Mouse (Mus musculus): ENCODE results near the gene Frg2f1. TPM values are rescaled to one million over a fixed set of nuclear protein-coding genes. Genes with fewer than 3 reads are reported as not detected.

The Frg2f1 gene
- polyA plus RNA-seq (2012; rRNA removed) = 5.1 and 5.9 TPM in 2 replicates

DNA sequence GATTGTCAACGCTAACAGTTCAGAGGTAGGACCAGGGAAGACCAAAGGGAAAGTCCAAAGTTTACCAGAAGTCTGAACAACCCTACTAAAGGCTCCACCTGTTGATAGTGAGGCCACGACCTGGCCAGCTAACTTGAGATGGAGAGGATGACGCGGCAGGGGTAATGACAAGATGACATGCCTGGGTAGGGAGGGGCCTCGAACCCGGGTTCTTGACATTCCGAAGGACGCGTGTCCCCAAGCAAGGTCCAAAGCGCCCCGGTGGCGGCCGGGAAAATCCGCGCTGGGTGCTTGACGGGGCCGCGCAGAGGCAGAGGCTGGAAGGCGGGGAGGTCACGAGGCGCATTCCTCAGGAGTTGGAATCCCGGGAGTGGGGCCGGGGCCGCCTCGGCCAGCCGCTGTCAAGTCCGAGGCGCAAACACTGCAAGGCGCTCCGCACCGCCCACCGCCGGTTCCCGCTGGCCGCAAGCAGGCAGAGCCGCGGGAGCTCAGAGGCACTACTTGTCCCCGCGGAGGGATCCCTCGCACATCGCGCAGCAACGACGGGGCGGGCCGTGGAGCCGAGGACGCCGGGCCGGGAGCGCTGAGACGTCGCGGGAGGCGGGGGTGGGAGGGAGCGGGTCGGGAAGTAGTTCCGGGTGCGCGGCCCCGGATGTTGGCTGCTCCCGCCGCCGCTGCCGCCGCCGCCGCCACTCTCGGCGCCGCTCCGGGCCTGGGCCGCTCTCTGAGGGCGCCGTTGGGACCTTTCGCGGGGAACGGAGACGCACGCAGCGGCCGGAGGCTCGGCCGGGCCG lies at the start of gene Frg2f1:
Gene Frg2f1 (minus strand): TSS at position 499 of the 794 bp plus-strand sequence.
- H3K4me3 ChIP-seq (replicated peaks; ENCODE audit: extremely low read depth, low read depth, low read length) = peak within 1 kb of the TSS; percentile 97
- TF ChIP-seq CTCF (IDR thresholded peaks at IDR 0.05; ENCODE audit: insufficient read depth, low read length) (no peak), POLR2A (IDR thresholded peaks at IDR 0.05; ENCODE audit: borderline replicate concordance, extremely low read depth, low read depth, low read length) (peak; percentile 54)
- WGBS = under 1% methylated on average over 83 of the region's 85 CpGs

DNA sequence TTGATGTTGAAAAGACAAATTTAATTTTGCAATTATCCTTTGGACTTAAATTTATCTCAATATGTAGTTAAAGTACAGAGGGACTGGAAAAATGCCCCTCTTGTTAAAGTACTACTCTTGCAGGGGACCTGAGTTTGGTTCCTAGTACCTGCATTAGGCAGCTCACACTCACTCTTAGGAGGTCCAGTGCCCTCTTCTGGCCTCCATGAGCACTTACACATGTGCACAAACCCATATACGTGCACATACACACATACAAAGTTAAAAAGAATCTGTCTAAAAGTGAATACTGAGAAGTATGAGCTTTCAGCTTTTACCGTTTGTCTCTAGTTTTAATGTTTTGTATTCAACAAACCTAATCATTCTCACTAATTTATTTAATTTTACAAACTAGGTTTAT lies 48.7 kb upstream of the Frg2f1 start:
- Histone ChIP-seq H3K4me1 (ENCODE audit: control insufficient read depth, insufficient read depth, low read length) (no peaks in the 10 kb centered on the region), H3K4me3 (replicated peaks; ENCODE audit: extremely low read depth, low read depth, low read length) (no peak overlapping the region)
- TF ChIP-seq POLR2A (IDR thresholded peaks at IDR 0.05; ENCODE audit: borderline replicate concordance, extremely low read depth, low read depth, low read length) = no peak
- TF ChIP-seq CTCF (IDR thresholded peaks at IDR 0.05; ENCODE audit: insufficient read depth, low read length) = no peak
- WGBS = 96% methylated on average over 2 of the region's 2 CpGs
- DNase-seq = no peak

More for the DNA sequence above, at the start of gene Frg2f1:
- peaks cover 13% of the 10 kb centered on the region for H3K4me1 ChIP-seq (ENCODE audit: control insufficient read depth, insufficient read depth, low read length)
- DNase-seq = peak; percentile 92

DNA sequence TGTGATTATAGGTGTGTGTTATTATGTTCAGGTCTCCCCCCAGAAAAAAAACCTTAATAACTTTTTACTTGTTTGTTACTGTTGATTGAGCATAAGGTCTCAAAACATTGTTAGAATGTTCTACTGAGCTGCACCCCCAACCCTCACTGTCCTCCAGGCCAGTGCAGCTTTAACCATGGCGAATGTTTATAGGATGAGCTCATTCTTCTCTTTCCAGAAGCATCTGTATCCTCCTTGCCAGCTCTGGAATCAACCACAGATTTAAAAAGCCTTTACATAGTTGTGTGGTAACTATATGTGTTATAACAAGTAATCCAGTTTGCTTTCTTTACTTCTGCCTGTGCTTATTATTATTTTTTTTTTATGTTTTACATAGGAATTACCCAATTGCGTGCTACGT lies 36.1 kb upstream of the Frg2f1 start:
- WGBS = 79% methylated on average over 3 of the region's 3 CpGs
- Histone ChIP-seq H3K4me1 (ENCODE audit: control insufficient read depth, insufficient read depth, low read length) (peaks cover 5% of the 10 kb centered on the region), H3K4me3 (replicated peaks; ENCODE audit: extremely low read depth, low read depth, low read length) (no peak overlapping the region)
- TF ChIP-seq CTCF (IDR thresholded peaks at IDR 0.05; ENCODE audit: insufficient read depth, low read length) = no peak
- no peak for TF ChIP-seq POLR2A (IDR thresholded peaks at IDR 0.05; ENCODE audit: borderline replicate concordance, extremely low read depth, low read depth, low read length)
- no peak for DNase-seq

DNA sequence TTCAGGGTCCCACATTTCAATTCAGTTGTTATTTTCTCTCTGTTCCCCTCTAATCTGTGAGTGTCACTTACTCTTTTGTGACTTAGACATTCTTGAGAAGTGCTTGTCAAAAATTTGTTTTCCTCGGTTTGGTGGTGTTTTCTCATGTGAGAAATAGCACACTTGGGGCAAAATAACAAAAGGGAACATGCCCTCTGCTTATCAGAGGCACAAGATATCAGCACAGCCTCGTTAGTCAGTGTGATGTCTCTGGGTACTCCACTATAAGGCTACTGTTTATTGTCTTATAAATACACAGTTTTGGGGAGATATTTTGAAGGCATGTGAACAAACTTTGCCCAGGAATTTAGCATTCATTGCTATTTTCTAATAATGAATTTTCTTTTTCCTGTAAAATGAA lies 35.2 kb upstream of the Frg2f1 start:
- TF ChIP-seq POLR2A (IDR thresholded peaks at IDR 0.05; ENCODE audit: borderline replicate concordance, extremely low read depth, low read depth, low read length) (no peak), CTCF (IDR thresholded peaks at IDR 0.05; ENCODE audit: insufficient read depth, low read length) (no peak)
- DNase-seq = no peak
- 66% methylated on average over 2 of the region's 2 CpGs for WGBS

DNA sequence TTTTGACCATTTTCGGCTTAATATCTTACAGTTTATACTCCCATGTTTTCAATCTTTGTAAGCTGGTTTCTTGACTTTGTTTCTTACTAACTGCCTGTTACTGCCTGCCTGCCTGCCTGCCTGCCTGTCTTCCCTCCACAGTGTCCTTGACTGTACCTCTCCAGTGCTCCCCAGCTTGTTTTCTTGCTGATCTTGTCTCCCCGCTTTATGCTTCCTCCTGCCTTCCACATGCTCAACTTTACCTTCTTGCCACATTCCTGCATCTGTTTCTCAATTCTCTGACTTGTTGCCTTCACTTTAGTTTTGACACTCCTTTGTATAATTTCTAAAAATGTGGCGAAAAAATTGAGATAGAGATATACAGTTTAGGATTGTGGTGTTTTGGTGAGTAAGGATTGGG lies 33.4 kb upstream of the Frg2f1 start:
- TF ChIP-seq CTCF (IDR thresholded peaks at IDR 0.05; ENCODE audit: insufficient read depth, low read length) = no peak
- no peak for TF ChIP-seq POLR2A (IDR thresholded peaks at IDR 0.05; ENCODE audit: borderline replicate concordance, extremely low read depth, low read depth, low read length)
- DNase-seq = no peak
- 78% methylated on average over 3 of the region's 3 CpGs for WGBS
- Histone ChIP-seq H3K4me1 (ENCODE audit: control insufficient read depth, insufficient read depth, low read length) (peaks cover 5% of the 10 kb centered on the region), H3K4me3 (replicated peaks; ENCODE audit: extremely low read depth, low read depth, low read length) (no peak overlapping the region)

More for the DNA sequence above, 35.2 kb upstream of the Frg2f1 start:
- peaks cover 5% of the 10 kb centered on the region for H3K4me1 ChIP-seq (ENCODE audit: control insufficient read depth, insufficient read depth, low read length)
- H3K4me3 ChIP-seq (replicated peaks; ENCODE audit: extremely low read depth, low read depth, low read length) = no peak overlapping the region

DNA sequence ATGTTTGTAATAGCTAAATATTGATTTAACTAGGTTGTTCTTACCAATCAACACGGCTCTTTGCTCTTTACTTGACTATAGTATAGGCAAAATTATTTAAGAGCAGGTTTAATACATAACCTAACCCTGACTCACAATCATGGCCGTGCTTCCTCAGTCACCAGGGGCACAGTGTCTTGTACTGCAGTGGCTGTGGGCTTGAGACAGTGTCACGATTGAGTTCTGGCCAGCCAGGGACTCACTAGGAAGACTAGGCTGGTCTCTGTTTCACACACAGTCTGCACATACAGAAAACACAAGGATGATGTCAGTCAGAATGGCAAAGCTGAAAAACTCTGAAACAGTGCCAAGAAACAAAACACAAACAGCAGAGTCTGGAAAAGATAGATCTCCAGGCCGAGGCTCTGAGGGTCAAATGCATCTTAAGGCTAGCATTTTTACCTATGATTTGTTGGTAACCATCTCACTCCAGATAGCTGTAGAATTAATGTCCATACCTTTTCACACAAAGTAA lies 27.1 kb upstream of the Frg2f1 start:
- no peak for TF ChIP-seq CTCF (IDR thresholded peaks at IDR 0.05; ENCODE audit: insufficient read depth, low read length)
- no peak for TF ChIP-seq POLR2A (IDR thresholded peaks at IDR 0.05; ENCODE audit: borderline replicate concordance, extremely low read depth, low read depth, low read length)
- WGBS = 50% methylated on average over 4 of the region's 4 CpGs
- DNase-seq = no peak
- no peak overlapping the region for H3K4me3 ChIP-seq (replicated peaks; ENCODE audit: extremely low read depth, low read depth, low read length)
- peaks cover 6% of the 10 kb centered on the region for H3K4me1 ChIP-seq (ENCODE audit: control insufficient read depth, insufficient read depth, low read length)

DNA sequence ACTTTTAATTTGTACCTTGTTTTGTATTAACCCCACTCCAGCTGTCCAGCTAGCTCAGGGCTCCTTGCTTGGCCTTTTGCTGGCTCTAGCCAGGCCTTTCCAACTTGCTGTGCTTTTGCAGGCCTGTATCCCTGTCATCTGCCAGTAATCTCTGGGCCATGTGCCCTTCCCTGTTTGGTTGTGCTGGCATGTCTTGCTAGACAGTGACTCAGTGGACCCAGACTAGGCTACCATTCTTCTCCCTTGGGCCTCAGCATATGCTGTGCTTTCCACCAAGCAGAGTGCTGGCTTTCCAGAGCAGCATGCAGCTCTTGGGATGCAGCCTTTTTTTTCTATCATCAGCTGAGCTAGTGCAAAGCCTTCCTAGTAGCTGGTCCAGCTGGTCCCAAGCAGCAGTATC lies 23.8 kb upstream of the Frg2f1 start:
- Histone ChIP-seq H3K4me3 (replicated peaks; ENCODE audit: extremely low read depth, low read depth, low read length) (no peak overlapping the region), H3K4me1 (ENCODE audit: control insufficient read depth, insufficient read depth, low read length) (peaks cover 13% of the 10 kb centered on the region)
- TF ChIP-seq POLR2A (IDR thresholded peaks at IDR 0.05; ENCODE audit: borderline replicate concordance, extremely low read depth, low read depth, low read length) = no peak
- no peak for TF ChIP-seq CTCF (IDR thresholded peaks at IDR 0.05; ENCODE audit: insufficient read depth, low read length)
- DNase-seq = no peak

DNA sequence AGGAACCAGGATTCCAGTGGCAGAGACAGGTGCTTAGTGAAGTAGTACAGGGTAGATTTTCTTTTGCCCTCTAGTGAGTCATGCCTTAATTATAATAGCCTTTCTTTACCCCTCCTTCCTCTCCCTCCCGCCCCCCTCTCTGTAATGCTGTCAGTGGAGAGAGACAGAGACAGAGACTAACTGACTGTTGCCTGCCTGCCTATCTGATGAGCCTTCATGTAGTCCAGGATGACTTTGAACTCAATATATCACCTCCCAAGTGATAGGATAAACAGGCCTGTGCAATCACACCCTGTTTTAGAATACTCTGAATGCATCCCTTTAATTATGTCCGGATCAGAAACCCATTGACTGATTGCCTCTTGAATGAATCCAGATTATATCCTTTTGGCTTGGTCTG lies 16.1 kb upstream of the Frg2f1 start:
- no peak for TF ChIP-seq CTCF (IDR thresholded peaks at IDR 0.05; ENCODE audit: insufficient read depth, low read length)
- no peak for TF ChIP-seq POLR2A (IDR thresholded peaks at IDR 0.05; ENCODE audit: borderline replicate concordance, extremely low read depth, low read depth, low read length)

DNA sequence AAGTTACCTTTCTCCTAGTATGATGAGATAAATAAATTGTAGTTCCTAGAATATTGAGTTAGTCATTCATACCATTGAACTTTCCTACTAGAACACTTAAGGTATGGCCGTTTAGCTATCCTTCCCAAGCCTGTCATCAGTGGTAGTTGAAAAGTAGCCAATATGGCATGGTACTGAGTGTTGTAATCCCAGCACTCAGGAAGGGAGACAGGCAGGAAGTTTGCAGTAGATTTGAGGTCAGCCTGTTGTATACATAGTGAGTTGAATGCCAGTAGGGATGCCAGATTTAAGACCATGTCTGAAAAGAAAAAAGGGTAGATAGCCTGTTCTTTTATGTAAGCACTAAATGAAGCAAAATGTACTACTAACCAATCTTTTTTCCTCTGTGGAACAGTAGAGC lies 11.5 kb upstream of the Frg2f1 start:
- WGBS = 8% methylated on average over 1 of the region's 1 CpGs
- DNase-seq = no peak
- Histone ChIP-seq H3K4me3 (replicated peaks; ENCODE audit: extremely low read depth, low read depth, low read length) (no peak overlapping the region), H3K4me1 (ENCODE audit: control insufficient read depth, insufficient read depth, low read length) (peaks cover 10% of the 10 kb centered on the region)
- TF ChIP-seq POLR2A (IDR thresholded peaks at IDR 0.05; ENCODE audit: borderline replicate concordance, extremely low read depth, low read depth, low read length) (no peak), CTCF (IDR thresholded peaks at IDR 0.05; ENCODE audit: insufficient read depth, low read length) (no peak)

More for the DNA sequence above, 16.1 kb upstream of the Frg2f1 start:
- DNase-seq = no peak
- WGBS = 52% methylated on average over 2 of the region's 2 CpGs
- no peak overlapping the region for H3K4me3 ChIP-seq (replicated peaks; ENCODE audit: extremely low read depth, low read depth, low read length)
- peaks cover 13% of the 10 kb centered on the region for H3K4me1 ChIP-seq (ENCODE audit: control insufficient read depth, insufficient read depth, low read length)

DNA sequence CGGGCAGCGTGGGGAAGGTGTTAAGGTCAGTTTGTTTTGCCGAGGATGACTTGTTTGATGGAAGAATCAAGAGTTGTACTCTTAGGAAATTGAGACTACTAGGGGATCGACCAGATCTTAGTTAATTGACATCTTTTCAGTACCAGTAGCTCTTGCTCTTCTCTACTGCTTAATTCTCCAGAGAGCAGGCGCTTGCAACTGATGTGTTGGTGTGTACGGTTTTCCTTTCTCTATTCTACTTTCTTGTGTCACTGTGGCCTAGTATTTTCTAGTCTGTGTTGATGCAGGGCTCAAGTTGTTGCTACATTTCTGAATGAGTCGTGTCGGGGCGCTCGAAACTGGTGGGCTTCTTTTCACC lies 1.2 kb upstream of the Frg2f1 start:
- 4% methylated on average over 10 of the region's 10 CpGs for WGBS
- Histone ChIP-seq H3K4me3 (replicated peaks; ENCODE audit: extremely low read depth, low read depth, low read length) (peak overlapping the region; percentile 97), H3K4me1 (ENCODE audit: control insufficient read depth, insufficient read depth, low read length) (peaks cover 13% of the 10 kb centered on the region)
- TF ChIP-seq POLR2A (IDR thresholded peaks at IDR 0.05; ENCODE audit: borderline replicate concordance, extremely low read depth, low read depth, low read length) = no peak
- TF ChIP-seq CTCF (IDR thresholded peaks at IDR 0.05; ENCODE audit: insufficient read depth, low read length) = no peak
- no peak for DNase-seq
